Mouse (Mus musculus) MN1 (cell line): Measurements from ENCODE around the gene Gm11236.
"Not testable (repeated sequence)": the region's sequence is repeated elsewhere in the genome, so short reads cannot be mapped to it uniquely, and the experiment has no call there.

ENCODE experiments used
- DNase-seq: peaks from one replicate; pipeline ENCODE4 v3.0.0-alpha.2; 2016; ENCODE audit warnings: low spot score

Gene Gm11236

DNA sequence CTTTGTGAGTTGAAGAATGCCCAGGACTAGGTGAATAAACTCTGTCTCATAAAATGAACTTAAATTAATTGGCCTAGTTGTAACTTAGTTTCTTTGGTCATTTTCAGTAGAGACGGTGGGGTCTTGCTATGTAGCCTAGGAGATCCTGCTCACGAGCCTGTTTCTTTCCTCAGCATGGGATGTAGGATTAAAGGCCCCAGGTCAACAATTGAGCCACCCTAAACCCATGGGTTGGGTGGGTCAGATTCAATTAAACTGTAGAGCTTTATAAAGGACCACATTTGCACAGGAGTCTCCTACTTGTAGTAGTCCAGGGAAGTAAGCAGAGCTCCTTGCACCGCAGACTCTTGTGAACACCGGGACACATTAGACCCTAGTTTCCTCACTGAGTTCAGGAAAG is at the start of gene Gm11236:
TSS of gene Gm11236 (plus strand) at position 301 of the 400 bp plus-strand sequence.
- not testable (repeated sequence) for DNase-seq

DNA sequence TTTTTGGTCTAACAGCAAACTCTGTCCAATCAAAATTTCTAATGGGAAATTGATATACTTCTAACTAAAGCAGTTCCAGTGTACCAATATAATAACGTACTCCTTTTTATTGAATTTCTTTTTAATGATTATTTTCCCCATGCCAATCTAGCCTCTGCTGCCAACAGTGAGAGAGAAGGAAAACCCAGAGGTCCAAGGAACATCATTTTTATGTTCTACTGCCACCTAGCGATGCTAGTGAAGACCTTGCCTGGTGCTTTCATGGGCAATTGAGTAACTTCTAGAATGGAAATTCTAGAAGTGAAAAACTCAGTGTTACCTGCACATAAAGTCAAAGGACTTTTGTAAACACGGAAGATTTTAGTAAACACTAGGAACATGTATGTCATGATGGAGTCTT is 38.7 kb upstream of the Gm11236 start:
- DNase-seq: peak; percentile 6

DNA sequence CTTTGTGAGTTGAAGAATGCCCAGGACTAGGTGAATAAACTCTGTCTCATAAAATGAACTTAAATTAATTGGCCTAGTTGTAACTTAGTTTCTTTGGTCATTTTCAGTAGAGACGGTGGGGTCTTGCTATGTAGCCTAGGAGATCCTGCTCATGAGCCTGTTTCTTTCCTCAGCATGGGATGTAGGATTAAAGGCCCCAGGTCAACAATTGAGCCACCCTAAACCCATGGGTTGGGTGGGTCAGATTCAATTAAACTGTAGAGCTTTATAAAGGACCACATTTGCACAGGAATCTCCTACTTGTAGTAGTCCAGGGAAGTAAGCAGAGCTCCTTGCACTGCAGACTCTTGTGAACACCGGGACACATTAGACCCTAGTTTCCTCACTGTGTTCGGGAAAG is 30.3 kb upstream of the Gm11236 start, which contains the start of gene Gm11238:
TSS of gene Gm11238 (plus strand) at position 301 of the 400 bp plus-strand sequence.
- not testable (repeated sequence) for DNase-seq

DNA sequence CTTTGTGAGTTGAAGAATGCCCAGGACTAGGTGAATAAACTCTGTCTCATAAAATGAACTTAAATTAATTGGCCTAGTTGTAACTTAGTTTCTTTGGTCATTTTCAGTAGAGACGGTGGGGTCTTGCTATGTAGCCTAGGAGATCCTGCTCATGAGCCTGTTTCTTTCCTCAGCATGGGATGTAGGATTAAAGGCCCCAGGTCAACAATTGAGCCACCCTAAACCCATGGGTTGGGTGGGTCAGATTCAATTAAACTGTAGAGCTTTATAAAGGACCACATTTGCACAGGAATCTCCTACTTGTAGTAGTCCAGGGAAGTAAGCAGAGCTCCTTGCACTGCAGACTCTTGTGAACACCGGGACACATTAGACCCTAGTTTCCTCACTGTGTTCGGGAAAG is 15.2 kb upstream of the Gm11236 start, which contains the start of gene Gm11237:
TSS of gene Gm11237 (plus strand) at position 301 of the 400 bp plus-strand sequence.
- DNase-seq: not testable (repeated sequence)

DNA sequence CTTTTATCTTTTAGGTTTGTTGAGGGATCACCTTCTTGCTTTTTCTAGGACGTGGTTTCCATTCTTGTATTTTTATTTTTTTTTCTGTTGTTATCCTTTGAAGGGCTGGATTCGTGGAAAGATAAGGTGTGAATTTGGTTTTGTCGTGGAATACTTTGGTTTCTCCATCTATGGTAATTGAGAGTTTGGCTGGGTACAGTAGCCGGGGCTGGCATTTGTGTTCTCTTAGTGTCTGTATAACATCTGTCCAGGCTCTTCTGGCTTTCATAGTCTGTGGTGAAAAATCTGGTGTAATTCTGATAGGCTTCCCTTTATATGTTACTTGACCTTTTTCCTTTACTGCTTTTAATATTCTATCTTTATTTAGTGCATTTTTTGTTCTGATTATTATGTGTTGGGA is 23.9 kb downstream of the Gm11236 start:
- not testable (repeated sequence) for DNase-seq

DNA sequence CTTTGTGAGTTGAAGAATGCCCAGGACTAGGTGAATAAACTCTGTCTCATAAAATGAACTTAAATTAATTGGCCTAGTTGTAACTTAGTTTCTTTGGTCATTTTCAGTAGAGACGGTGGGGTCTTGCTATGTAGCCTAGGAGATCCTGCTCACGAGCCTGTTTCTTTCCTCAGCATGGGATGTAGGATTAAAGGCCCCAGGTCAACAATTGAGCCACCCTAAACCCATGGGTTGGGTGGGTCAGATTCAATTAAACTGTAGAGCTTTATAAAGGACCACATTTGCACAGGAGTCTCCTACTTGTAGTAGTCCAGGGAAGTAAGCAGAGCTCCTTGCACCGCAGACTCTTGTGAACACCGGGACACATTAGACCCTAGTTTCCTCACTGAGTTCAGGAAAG is 30.1 kb downstream of the Gm11236 start, which contains the start of gene Gm11239:
TSS of gene Gm11239 (plus strand) at position 301 of the 400 bp plus-strand sequence.
- not testable (repeated sequence) for DNase-seq

DNA sequence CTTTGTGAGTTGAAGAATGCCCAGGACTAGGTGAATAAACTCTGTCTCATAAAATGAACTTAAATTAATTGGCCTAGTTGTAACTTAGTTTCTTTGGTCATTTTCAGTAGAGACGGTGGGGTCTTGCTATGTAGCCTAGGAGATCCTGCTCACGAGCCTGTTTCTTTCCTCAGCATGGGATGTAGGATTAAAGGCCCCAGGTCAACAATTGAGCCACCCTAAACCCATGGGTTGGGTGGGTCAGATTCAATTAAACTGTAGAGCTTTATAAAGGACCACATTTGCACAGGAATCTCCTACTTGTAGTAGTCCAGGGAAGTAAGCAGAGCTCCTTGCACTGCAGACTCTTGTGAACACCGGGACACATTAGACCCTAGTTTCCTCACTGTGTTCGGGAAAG is 45.3 kb downstream of the Gm11236 start, which contains the start of gene Gm428:
TSS of gene Gm428 (plus strand) at position 301 of the 400 bp plus-strand sequence.
- not testable (repeated sequence) for DNase-seq
